Mouse (Mus musculus): ENCODE data around the gene Dhps.

- TF ChIP-seq CTCF (conservative IDR thresholded peaks at IDR 0.05; ENCODE audit: insufficient read depth, insufficient read length, low read depth, low read length), result no peak
- peak; percentile 25 for TF ChIP-seq POLR2A (IDR thresholded peaks at IDR 0.05; ENCODE audit: low read depth, low read length)
Measured at GRCm38 (mm10) chr8:85025098-85025932, 46.2 kb upstream of the Dhps start, which contains the start of gene Asna1.

Data from kidney, adult 2 months (tissue).